Mouse (Mus musculus): ENCODE measurements around the gene Gm44965. TPM values are rescaled to one million over a fixed set of nuclear protein-coding genes. Genes with fewer than 3 reads are reported as not detected.
"Not testable (repeated sequence)": the region's sequence is repeated elsewhere in the genome, so short reads cannot be mapped to it uniquely, and the experiment has no call there.

Gm44965 gene
- total and polyA plus RNA-seq, 2 experiments from 2014 or later: 0.75 TPM; not detected in 1

DNA sequence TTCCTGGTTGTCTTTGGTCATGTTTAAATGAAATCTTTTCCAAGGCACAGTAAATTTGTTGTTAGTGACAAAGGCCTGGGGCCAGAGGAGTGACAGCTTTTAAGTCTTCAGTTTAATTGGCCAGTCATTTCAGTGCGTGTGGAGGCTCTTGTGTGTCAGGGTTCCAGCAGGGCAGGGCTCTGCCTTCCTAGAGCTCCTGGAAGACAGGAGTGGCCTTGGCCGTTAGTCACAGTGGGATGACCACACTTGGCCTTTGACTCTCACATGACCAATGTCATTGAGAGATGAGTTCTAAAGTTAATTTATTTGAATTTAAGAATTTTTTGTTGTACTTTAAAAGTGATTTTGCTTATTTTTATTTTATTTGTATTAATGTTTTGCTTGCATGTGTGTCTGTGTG is 14.4 kb downstream of the Gm44965 start:
- WGBS: 64% methylated on average over 2 of the region's 2 CpGs
- DNase-seq (ENCODE audit: low spot score) (no peak), ATAC-seq (ENCODE audit: low FRiP score) (no peak)
- Histone ChIP-seq H3K9me3 (ENCODE audit: low read length) (no peaks in the 10 kb centered on the region), H3K9ac (replicated peaks; ENCODE audit: low read length, poor library complexity, severe bottlenecking) (no peak overlapping the region), H3K4me1 (ENCODE audit: insufficient read depth, low read length) (no peaks in the 10 kb centered on the region), H3K27me3 (ENCODE audit: insufficient read depth, low read length) (no peaks in the 10 kb centered on the region), H3K36me3 (ENCODE audit: insufficient read depth, low read length) (no peaks in the 10 kb centered on the region), H3K4me3 (ENCODE audit: low read depth, low read length) (no peak overlapping the region), H3K4me2 (ENCODE audit: low read depth, low read length, poor library complexity, severe bottlenecking) (no peak overlapping the region), H3K27ac (ENCODE audit: low read depth, low read length) (no peak overlapping the region)
- no peak for TF ChIP-seq CTCF (IDR thresholded peaks at IDR 0.05)

DNA sequence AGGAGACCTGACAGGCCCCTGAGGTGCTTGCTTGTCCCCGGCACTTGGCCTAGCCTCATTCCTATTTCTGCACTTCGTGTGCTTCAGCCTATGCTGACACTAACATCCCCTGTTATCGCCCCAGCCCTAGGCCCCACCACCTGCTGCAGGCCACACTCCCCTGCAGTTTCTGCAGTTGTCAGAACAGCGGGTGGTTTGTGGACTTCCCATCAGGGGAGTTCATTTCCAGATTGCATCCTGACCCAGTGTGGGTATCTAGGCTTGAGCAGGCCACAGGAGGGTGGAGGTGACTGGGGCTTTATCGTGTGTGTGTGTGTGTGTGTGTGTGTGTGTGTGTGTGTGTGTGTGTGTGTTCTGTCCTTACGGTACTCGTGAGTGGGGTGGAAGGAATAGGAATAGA is 15.8 kb downstream of the Gm44965 start:
- ATAC-seq (ENCODE audit: low FRiP score) (no peak), DNase-seq (ENCODE audit: low spot score) (no peak)
- Histone ChIP-seq H3K9me3 (ENCODE audit: low read length) (no peaks in the 10 kb centered on the region), H3K4me2 (ENCODE audit: low read depth, low read length, poor library complexity, severe bottlenecking) (no peak overlapping the region), H3K36me3 (ENCODE audit: insufficient read depth, low read length) (peaks cover 9% of the 10 kb centered on the region), H3K4me3 (ENCODE audit: low read depth, low read length) (no peak overlapping the region), H3K4me1 (ENCODE audit: insufficient read depth, low read length) (no peaks in the 10 kb centered on the region), H3K9ac (replicated peaks; ENCODE audit: low read length, poor library complexity, severe bottlenecking) (no peak overlapping the region), H3K27ac (ENCODE audit: low read depth, low read length) (no peak overlapping the region), H3K27me3 (ENCODE audit: insufficient read depth, low read length) (no peaks in the 10 kb centered on the region)
- TF ChIP-seq CTCF (IDR thresholded peaks at IDR 0.05): no peak
- WGBS: 64% methylated on average over 7 of the region's 7 CpGs

DNA sequence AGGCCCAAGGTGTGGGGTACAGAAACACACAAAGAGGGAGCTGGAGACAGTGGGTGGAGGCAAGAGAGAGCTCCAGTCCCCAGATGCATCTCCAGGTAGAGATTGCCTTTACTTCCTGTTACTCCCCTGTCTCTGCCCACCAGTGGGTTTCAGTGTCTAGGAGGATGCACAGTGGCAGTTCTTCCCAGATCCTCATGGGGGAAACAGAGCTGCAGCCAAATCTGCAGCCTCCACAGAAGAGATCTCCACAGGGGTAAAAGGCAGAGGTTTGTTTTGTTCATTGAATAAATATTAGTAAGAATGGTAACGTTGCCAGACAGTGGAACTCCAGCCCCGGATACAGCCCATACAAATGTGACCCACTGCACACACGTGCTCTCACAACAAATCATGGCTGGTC is 16.9 kb downstream of the Gm44965 start:
- WGBS: 75% methylated on average over 3 of the region's 3 CpGs
- no peak overlapping the region for H3K9ac ChIP-seq (replicated peaks; ENCODE audit: low read length, poor library complexity, severe bottlenecking)
- TF ChIP-seq CTCF (IDR thresholded peaks at IDR 0.05): peak; percentile 42
- H3K36me3 ChIP-seq (ENCODE audit: insufficient read depth, low read length): peaks cover 12% of the 10 kb centered on the region
- H3K9me3 ChIP-seq (ENCODE audit: low read length): no peaks in the 10 kb centered on the region
- DNase-seq (ENCODE audit: low spot score) (no peak), ATAC-seq (ENCODE audit: low FRiP score) (no peak)
- H3K4me3 ChIP-seq (ENCODE audit: low read depth, low read length): no peak overlapping the region
- H3K27me3 ChIP-seq (ENCODE audit: insufficient read depth, low read length): no peaks in the 10 kb centered on the region
- H3K4me1 ChIP-seq (ENCODE audit: insufficient read depth, low read length): no peaks in the 10 kb centered on the region
- no peak overlapping the region for H3K27ac ChIP-seq (ENCODE audit: low read depth, low read length)
- H3K4me2 ChIP-seq (ENCODE audit: low read depth, low read length, poor library complexity, severe bottlenecking): no peak overlapping the region

DNA sequence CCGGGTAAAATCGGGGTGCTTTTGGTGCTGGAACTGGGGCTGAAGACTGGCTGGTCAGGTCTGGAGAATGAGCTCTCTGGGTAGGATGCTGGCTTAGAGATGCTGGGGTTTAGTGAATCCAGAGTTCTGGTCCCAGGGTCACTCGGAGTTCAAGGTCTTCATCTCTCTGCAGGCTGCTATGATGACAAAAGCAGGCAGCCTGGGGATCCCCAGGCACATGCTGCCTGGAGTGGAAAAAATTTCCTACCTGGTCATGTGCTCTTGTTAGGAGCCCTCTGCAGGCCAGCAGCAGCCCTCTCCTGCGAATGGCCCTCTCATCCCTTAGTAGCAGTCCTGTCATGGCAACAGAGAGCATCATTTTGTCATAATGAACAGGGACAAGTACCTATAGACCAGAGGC is 19.7 kb downstream of the Gm44965 start:
- Histone ChIP-seq H3K4me1 (ENCODE audit: insufficient read depth, low read length) (no peaks in the 10 kb centered on the region), H3K4me2 (ENCODE audit: low read depth, low read length, poor library complexity, severe bottlenecking) (no peak overlapping the region), H3K36me3 (ENCODE audit: insufficient read depth, low read length) (peaks cover 12% of the 10 kb centered on the region), H3K9ac (replicated peaks; ENCODE audit: low read length, poor library complexity, severe bottlenecking) (no peak overlapping the region), H3K27ac (ENCODE audit: low read depth, low read length) (no peak overlapping the region), H3K27me3 (ENCODE audit: insufficient read depth, low read length) (no peaks in the 10 kb centered on the region), H3K4me3 (ENCODE audit: low read depth, low read length) (no peak overlapping the region), H3K9me3 (ENCODE audit: low read length) (no peaks in the 10 kb centered on the region)
- ATAC-seq (ENCODE audit: low FRiP score) (no peak), DNase-seq (ENCODE audit: low spot score) (no peak)
- 89% methylated on average over 4 of the region's 4 CpGs for WGBS
- TF ChIP-seq CTCF (IDR thresholded peaks at IDR 0.05): no peak

DNA sequence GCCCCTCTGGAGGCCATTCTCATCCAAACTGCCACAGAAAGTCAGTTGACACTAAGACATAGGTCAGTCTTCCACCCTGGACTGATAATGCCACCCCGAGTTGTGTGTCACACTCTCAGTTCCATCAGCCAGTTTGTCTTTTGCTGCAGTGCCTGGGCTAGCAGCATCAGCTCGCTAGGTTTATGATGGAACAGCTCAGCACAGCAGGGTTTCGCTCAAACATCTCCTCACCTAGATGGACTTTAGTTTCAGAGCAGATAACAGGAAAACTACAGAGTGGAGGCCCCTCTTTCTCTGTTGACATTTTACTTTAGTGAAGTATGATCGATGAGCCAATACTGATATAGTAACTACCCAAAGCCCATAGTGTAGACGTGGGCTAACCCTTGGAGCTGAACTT is 21.0 kb downstream of the Gm44965 start:
- 96% methylated on average over 5 of the region's 5 CpGs for WGBS
- no peak for DNase-seq (ENCODE audit: low spot score)
- Histone ChIP-seq H3K27me3 (ENCODE audit: insufficient read depth, low read length) (no peaks in the 10 kb centered on the region), H3K27ac (ENCODE audit: low read depth, low read length) (no peak overlapping the region), H3K9me3 (ENCODE audit: low read length) (no peaks in the 10 kb centered on the region), H3K4me1 (ENCODE audit: insufficient read depth, low read length) (no peaks in the 10 kb centered on the region), H3K4me3 (ENCODE audit: low read depth, low read length) (no peak overlapping the region), H3K36me3 (ENCODE audit: insufficient read depth, low read length) (peaks cover 20% of the 10 kb centered on the region), H3K4me2 (ENCODE audit: low read depth, low read length, poor library complexity, severe bottlenecking) (no peak overlapping the region), H3K9ac (replicated peaks; ENCODE audit: low read length, poor library complexity, severe bottlenecking) (no peak overlapping the region)
- no peak for ATAC-seq (ENCODE audit: low FRiP score)
- no peak for TF ChIP-seq CTCF (IDR thresholded peaks at IDR 0.05)

DNA sequence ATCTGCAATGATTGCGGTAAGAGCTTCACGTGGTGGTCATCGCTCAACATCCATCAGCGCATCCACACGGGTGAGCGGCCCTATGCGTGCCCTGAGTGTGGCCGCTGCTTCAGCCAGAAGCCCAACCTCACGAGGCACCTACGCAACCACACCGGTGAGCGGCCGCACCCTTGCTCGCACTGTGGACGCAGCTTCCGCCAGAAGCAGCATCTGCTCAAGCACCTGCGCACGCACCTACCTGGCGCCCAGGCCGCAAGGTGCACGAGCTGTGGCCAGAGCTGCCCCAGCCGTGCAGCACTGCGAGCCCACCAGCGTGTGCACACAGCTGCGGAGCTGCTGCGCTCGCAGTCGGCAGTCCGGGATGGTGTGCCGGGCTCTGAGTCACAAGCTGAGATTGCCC is 26.3 kb downstream of the Gm44965 start:
- Histone ChIP-seq H3K9me3 (ENCODE audit: low read length) (no peaks in the 10 kb centered on the region), H3K4me3 (ENCODE audit: low read depth, low read length) (no peak overlapping the region), H3K27ac (ENCODE audit: low read depth, low read length) (no peak overlapping the region), H3K9ac (replicated peaks; ENCODE audit: low read length, poor library complexity, severe bottlenecking) (no peak overlapping the region), H3K4me1 (ENCODE audit: insufficient read depth, low read length) (no peaks in the 10 kb centered on the region), H3K36me3 (ENCODE audit: insufficient read depth, low read length) (peaks cover 22% of the 10 kb centered on the region), H3K27me3 (ENCODE audit: insufficient read depth, low read length) (no peaks in the 10 kb centered on the region), H3K4me2 (ENCODE audit: low read depth, low read length, poor library complexity, severe bottlenecking) (no peak overlapping the region)
- 98% methylated on average over 30 of the region's 30 CpGs for WGBS
- TF ChIP-seq CTCF (IDR thresholded peaks at IDR 0.05): no peak
- ATAC-seq (ENCODE audit: low FRiP score): no peak
- DNase-seq (ENCODE audit: low spot score): no peak

DNA sequence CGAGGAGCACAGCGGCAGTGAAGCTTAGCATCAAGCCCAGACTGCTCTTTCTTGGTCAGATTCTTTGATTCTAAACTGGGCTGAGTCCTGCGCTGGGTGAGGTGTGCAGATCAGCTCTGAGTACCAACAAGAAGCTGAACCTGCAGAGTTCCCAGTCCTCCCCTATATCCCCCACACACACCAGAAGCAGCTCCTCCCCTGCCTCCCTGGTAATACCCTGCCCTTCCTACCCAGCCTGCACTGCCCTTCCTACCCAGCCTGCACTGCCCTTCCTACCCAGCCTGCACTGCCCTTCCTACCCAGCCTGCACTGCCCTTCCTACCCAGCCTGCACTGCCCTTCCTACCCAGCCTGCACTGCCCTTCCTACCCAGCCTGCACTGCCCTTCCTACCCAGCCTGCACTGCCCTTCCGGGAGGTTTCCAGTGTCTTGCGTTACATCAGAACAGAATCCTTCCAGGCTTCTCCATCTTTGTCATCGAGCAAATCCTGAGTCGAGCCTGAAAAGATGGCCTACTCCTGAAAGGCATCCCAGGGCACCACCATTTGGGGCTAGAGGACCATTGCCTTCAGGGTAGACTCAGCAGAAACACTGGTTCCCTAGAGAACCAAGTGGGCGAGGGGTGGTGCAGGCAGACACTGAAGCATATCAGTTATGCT is 28.6 kb downstream of the Gm44965 start:
- ATAC-seq (ENCODE audit: low FRiP score); H3K9ac ChIP-seq (replicated peaks; ENCODE audit: low read length, poor library complexity, severe bottlenecking); H3K27me3 ChIP-seq (ENCODE audit: insufficient read depth, low read length); DNase-seq (ENCODE audit: low spot score); H3K4me1 ChIP-seq (ENCODE audit: insufficient read depth, low read length); H3K27ac ChIP-seq (ENCODE audit: low read depth, low read length); H3K4me3 ChIP-seq (ENCODE audit: low read depth, low read length); H3K9me3 ChIP-seq (ENCODE audit: low read length); H3K4me2 ChIP-seq (ENCODE audit: low read depth, low read length, poor library complexity, severe bottlenecking): not testable (repeated sequence)
- WGBS: 87% methylated on average over 8 of the region's 8 CpGs
- peaks cover 22% of the 10 kb centered on the region for H3K36me3 ChIP-seq (ENCODE audit: insufficient read depth, low read length)
